Mouse (Mus musculus) forebrain, embryonic 14.5 days (tissue): ENCODE results near the gene Gm17387. TPM values are rescaled to one million over a fixed set of nuclear protein-coding genes. Genes with fewer than 3 reads are reported as not detected.

Experiments
- ATAC-seq: fragments of 200-750 bp; cut with Nextera tagmentation; 2 replicates; pipeline ENCODE4 v1.8.0; 2017; ENCODE audit warnings: mild to moderate bottlenecking, moderate library complexity
- DNase-seq: peaks from one replicate; pipeline ENCODE4 v3.0.0-alpha.2; 2015; ENCODE audit warnings: low spot score
- H3K27ac ChIP-seq: fragments of 300-500 bp; sonication (generic); 2 replicates; pipeline ENCODE4 v1.5.1; 2014; ENCODE audit warnings: low read depth, mild to moderate bottlenecking, control low read depth, low read length, moderate library complexity
- H3K27me3 ChIP-seq: fragments of 300-500 bp; sonication (generic); replicated peaks from 2 replicates; pipeline ENCODE4 v1.6.1; 2014; ENCODE audit warnings: low read length, control low read depth, mixed read lengths; ENCODE audit not compliant: control insufficient read depth, insufficient read depth
- H3K36me3 ChIP-seq: fragments of 300-500 bp; sonication (generic); 2 replicates; pipeline ENCODE4 v1.6.1; 2014; ENCODE audit warnings: low read length, control low read depth; ENCODE audit not compliant: control insufficient read depth, insufficient read depth
- H3K4me1 ChIP-seq: fragments of 300-500 bp; sonication (generic); 2 replicates; pipeline ENCODE4 v1.6.1; 2014; ENCODE audit warnings: antibody characterized with exemption, low read length, control low read depth; ENCODE audit not compliant: control insufficient read depth, insufficient read depth
- H3K4me2 ChIP-seq: fragments of 300-500 bp; sonication (generic); 2 replicates; pipeline ENCODE4 v1.6.1; 2014; ENCODE audit warnings: mild to moderate bottlenecking, control low read depth, low read length
- H3K4me3 ChIP-seq: fragments of 300-500 bp; sonication (generic); 2 replicates; pipeline ENCODE4 v1.5.1; 2014; ENCODE audit warnings: low read depth, low read length, control low read depth
- H3K9ac ChIP-seq: fragments of 300-500 bp; sonication (generic); 2 replicates; pipeline ENCODE4 v1.6.1; 2014; ENCODE audit warnings: mild to moderate bottlenecking, low read length, control low read depth, moderate library complexity
- H3K9me3 ChIP-seq: fragments of 300-500 bp; sonication (generic); replicated peaks from 2 replicates; pipeline ENCODE4 v1.6.1; 2016; ENCODE audit warnings: low read length, control low read depth, mixed read lengths; ENCODE audit not compliant: control insufficient read depth
- WGBS: fragments of 180-500 bp; shearing (Covaris S2); extraction: QIAGEN DNeasy Blood & Tissue Kit; methylation state at CpG from one replicate; pipeline ENCODE4 v1.1.7; 2014; 5-methylcytosine and 5-hydroxymethylcytosine counted together
- polyA plus RNA-seq: library from polyadenylated mRNA; unstranded; fragments of >200 nt; fragmentation: Nextera tagmentation; extraction: Ambion mirVana; gene quantifications from 2 replicates; pipeline ENCODE4 v1.2.1, GENCODE M21; 2014

Gene Gm17387
- polyA plus RNA-seq, 1 experiment from 2014 or later, result not detected

DNA sequence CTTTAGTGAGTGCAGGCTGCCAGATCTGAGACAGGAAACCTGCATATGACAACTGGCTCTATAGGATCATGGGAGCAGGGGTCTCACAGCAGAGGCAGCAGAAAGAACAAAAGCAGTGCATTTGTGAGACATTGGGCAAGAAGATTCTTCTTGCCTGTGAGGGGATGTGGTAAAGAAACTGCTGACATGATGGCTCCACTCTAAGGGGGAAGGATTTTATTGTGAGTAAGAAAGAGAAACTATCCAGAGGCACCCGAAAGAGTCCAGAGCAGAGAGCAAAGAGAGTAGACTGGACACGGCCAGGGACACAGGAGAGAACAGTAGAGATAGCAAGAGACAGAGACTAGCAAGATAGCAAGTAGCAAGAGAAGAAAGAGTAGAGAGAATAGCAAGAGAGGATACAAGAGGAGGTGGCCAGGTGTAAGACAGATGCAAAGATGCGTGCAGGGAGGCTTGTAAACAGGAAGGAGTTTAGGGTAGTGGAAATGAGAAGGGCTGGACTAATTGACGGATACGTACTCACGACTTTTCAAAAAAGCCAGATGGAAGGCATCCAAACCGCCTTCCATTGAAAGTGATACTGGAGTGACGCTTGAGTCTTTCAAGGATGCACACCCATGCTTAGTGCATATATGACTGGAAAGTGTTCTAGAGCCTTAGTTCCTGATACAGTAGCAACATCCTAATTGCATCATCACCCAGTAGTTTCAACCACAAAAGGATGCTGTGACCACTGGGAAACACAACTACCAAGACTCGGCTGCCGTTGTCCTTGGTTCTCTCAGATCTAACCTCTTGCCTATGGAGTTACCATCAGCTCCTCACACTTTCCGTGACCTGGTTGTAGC is 29.9 kb upstream of the Gm17387 start:
- H3K27ac ChIP-seq, result no peak overlapping the region
- no peak overlapping the region for H3K4me2 ChIP-seq
- DNase-seq (no peak), ATAC-seq (no peak)
- no peaks in the 10 kb centered on the region for H3K9me3 ChIP-seq
- H3K9ac ChIP-seq, result no peak overlapping the region
- no peaks in the 10 kb centered on the region for H3K36me3 ChIP-seq
- H3K4me3 ChIP-seq, result no peak overlapping the region
- H3K27me3 ChIP-seq, result no peaks in the 10 kb centered on the region
- H3K4me1 ChIP-seq, result no peaks in the 10 kb centered on the region
- 93% methylated on average over 11 of the region's 11 CpGs for WGBS

GRCm38 (mm10) chr7:141000881-141001708 is 27.8 kb upstream of the Gm17387 start:
- ATAC-seq (no peak), DNase-seq (no peak)
- no peak overlapping the region for H3K27ac ChIP-seq
- 79% methylated on average over 15 of the region's 15 CpGs for WGBS
- H3K4me3 ChIP-seq, result no peak overlapping the region
- H3K4me2 ChIP-seq, result no peak overlapping the region
- H3K27me3 ChIP-seq, result no peaks in the 10 kb centered on the region
- no peaks in the 10 kb centered on the region for H3K36me3 ChIP-seq
- no peaks in the 10 kb centered on the region for H3K4me1 ChIP-seq
- H3K9me3 ChIP-seq, result no peaks in the 10 kb centered on the region
- H3K9ac ChIP-seq, result no peak overlapping the region

DNA sequence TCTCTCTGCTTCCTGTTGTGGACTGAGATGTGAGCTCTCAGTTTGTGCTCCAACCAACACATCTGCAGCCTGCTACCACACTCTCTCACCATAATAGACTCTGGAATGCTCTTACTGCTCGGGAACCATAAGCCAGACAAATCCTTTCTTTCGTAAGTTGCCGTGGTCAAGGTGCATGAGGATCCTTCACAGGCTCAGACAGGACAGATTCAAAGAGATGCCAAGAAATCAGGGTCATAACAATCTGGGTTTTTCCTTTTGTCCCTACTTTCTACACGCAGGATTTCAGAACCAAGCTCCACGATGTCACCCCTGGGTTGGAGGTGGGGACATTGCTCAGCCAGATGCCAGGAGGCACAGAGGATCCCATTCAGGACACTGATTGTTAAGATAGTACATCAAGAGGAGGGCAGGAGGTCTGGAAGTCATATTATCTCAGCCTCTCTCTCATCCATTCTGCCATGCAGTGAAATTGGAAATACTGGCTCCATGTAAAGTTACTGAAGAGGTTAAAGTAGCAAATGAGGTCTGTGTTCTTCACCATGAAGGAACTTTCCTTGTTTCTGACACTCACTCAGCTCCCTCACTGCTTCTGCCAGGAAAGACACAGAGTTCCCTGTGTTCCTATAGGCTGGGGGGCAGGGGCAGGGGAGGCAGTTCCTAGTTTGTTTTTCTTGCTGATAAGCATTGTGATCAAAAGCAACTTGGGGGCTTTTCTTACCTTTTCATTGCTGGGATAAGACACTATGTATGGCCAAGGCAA is 25.5 kb upstream of the Gm17387 start:
- Histone ChIP-seq H3K4me1 (no peaks in the 10 kb centered on the region), H3K27ac (no peak overlapping the region), H3K9ac (no peak overlapping the region), H3K4me2 (no peak overlapping the region), H3K9me3 (no peaks in the 10 kb centered on the region), H3K4me3 (no peak overlapping the region), H3K36me3 (no peaks in the 10 kb centered on the region), H3K27me3 (no peaks in the 10 kb centered on the region)
- DNase-seq (no peak), ATAC-seq (no peak)
- WGBS, result 82% methylated on average over 5 of the region's 5 CpGs

DNA sequence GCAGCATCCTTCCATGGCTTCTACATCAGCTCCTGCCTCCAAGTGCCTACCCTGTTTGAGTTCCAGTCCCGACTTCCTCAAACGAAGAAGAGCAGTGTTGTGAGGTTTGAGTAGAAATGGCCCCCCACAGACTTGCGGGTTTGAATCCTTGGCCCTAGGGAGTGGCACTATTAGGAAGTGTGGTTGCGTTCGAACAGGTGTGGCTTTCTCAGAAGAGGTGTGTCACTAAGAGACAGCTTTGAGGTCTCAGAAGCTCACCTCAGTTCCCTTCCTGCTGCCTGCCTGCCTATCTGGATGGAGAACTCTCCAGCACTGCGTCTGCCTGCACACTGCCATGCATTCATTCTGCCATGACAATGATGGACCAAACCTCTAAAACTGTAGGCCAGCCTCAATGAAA is 22.5 kb upstream of the Gm17387 start:
- Histone ChIP-seq H3K9me3 (no peaks in the 10 kb centered on the region), H3K27ac (no peak overlapping the region), H3K27me3 (no peaks in the 10 kb centered on the region), H3K4me1 (no peaks in the 10 kb centered on the region), H3K36me3 (no peaks in the 10 kb centered on the region), H3K4me3 (no peak overlapping the region), H3K4me2 (no peak overlapping the region), H3K9ac (no peak overlapping the region)
- 89% methylated on average over 6 of the region's 6 CpGs for WGBS
- DNase-seq (no peak), ATAC-seq (no peak)

- WGBS, result 54% methylated on average over 5 of the region's 5 CpGs
- Histone ChIP-seq H3K4me1 (no peaks in the 10 kb centered on the region), H3K27me3 (no peaks in the 10 kb centered on the region), H3K36me3 (no peaks in the 10 kb centered on the region), H3K4me2 (no peak overlapping the region), H3K4me3 (no peak overlapping the region), H3K9me3 (no peaks in the 10 kb centered on the region), H3K9ac (no peak overlapping the region), H3K27ac (no peak overlapping the region)
- ATAC-seq (no peak), DNase-seq (peak; percentile 59)
Measured at GRCm38 (mm10) chr7:141006914-141007313, 22.0 kb upstream of the Gm17387 start.

DNA sequence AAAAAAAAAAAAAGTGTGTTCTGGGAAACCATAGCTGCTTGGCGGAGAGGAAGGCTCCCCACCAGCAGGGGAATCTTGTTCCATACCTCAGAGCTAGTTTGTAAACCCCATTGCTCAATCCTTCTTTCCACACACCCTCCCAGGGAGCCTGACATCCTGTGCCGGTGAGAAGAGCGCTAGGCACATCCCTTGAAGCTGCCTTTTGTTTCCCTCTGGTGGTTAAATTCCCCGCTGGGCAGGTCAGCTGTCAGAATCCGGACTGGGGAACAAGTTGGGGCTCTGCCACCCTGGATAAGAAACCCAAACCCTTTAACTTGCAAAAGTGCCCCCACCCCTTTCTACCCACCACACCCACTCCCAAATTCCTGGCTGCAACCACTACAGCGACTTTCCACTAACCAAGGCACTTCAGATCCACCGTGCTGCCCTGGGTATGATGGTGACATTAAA is 20.6 kb upstream of the Gm17387 start:
- Histone ChIP-seq H3K4me1 (no peaks in the 10 kb centered on the region), H3K9ac (no peak overlapping the region), H3K4me2 (no peak overlapping the region), H3K4me3 (no peak overlapping the region), H3K27ac (no peak overlapping the region), H3K9me3 (no peaks in the 10 kb centered on the region), H3K36me3 (no peaks in the 10 kb centered on the region), H3K27me3 (no peaks in the 10 kb centered on the region)
- no peak for ATAC-seq
- DNase-seq, result no peak
- WGBS, result 15% methylated on average over 7 of the region's 7 CpGs

DNA sequence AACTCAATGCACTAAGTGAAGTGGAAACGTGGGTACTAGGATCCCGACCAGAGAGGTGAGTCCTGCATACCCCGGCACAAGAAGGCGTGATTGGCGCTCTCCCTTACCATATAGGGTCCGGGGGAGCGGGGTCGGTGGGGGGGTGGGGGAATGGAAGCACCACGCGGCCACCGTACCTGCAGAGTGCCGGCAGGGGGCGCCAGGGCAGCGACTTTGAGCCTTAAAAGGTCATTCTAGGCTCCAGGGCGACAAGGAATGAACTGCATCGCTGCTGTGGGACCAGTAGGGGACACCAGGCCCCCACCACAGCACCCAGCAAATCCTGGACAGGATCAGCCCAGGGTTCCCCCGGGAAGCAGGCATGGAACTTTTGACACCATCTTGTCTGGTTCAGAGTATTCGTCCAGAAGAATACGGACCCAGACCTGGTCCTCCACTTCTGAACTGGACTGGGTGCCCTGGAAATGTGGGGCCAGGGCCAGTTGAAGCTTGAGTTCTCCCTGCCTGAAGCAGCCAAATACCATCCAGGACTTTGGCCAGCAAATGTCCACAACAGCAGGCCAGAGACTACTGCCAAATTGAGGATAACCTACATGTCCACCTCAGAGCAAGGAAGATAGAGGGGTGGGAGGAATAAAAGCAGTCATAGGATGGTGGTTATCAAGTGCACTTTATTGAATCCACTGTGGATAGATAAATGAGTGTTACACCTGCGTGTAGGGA is 19.8 kb upstream of the Gm17387 start:
- no peak overlapping the region for H3K4me2 ChIP-seq
- H3K36me3 ChIP-seq, result no peaks in the 10 kb centered on the region
- H3K27me3 ChIP-seq, result no peaks in the 10 kb centered on the region
- DNase-seq, result peak; percentile 63
- no peak overlapping the region for H3K27ac ChIP-seq
- WGBS, result 8% methylated on average over 20 of the region's 20 CpGs
- no peak overlapping the region for H3K9ac ChIP-seq
- peak; percentile 77 for ATAC-seq
- no peaks in the 10 kb centered on the region for H3K9me3 ChIP-seq
- no peaks in the 10 kb centered on the region for H3K4me1 ChIP-seq
- no peak overlapping the region for H3K4me3 ChIP-seq

DNA sequence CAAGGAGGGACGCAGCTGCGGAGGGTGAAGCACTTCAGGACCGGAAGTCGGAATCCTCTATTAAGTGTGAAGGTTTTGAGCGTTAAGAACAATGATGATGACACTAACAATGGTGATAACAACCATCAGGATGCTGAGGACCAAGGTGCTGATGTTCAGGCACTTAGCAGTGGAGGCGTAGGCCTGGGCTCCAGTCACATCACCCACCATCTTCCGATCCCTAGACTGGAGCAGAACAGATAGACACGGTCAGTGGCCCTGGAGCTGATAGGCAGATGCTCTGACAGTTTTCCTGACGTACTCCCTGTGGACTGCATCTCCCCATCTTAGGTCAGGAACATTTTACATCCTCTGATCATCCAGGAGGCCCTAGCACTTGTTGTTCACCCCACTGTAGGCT is 19.3 kb upstream of the Gm17387 start:
- DNase-seq (no peak), ATAC-seq (no peak)
- Histone ChIP-seq H3K9ac (no peak overlapping the region), H3K4me2 (no peak overlapping the region), H3K4me1 (no peaks in the 10 kb centered on the region), H3K27me3 (no peaks in the 10 kb centered on the region), H3K9me3 (no peaks in the 10 kb centered on the region), H3K4me3 (no peak overlapping the region), H3K27ac (no peak overlapping the region), H3K36me3 (no peaks in the 10 kb centered on the region)
- 88% methylated on average over 9 of the region's 9 CpGs for WGBS
